Comparison of ENCODE assay signal across 17 mouse cellular contexts in the genomic region with DNA sequence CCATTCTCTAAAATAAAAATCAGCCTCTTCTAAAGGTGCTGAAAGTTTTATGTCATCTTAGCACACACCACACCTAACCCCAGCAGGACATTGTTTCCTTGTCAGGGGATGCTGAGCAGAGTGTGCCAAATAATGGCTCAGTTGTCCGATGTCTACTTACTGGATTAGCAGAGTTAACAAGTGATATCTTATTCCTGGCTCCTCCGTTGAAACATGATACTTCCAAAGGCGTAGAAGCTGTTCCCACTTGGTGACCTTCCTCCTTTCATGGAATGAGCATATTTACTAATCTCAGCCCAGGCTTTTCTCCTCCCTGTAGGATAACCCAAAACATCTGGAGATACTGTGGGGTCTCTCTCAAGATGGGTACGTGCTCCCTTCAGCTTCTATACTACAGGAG.
DNase-seq lines count a peak whose midpoint lies in the region; ATAC-seq and TF ChIP-seq lines count a peak whose summit lies in the region.
"Had no signal": no experiment of that assay in that cellular context is flagged by ENCODE, and none has a peak within 500 bp of the region (broad histone marks: within the 10 kb centered on the region; RNA-seq: fewer than 3 reads in every experiment).

No protein-coding gene starts in this region.

- no peak for TF ChIP-seq POLR2A in testis, adult 2 months (IDR thresholded peaks at IDR 0.05; ENCODE audit: control insufficient read depth, low read depth, low read length)

- H3K9me3 ChIP-seq in embryonic facial prominence, embryonic 12.5 days, result no peaks in the 10 kb centered on the region
- H3K9me3 ChIP-seq: embryonic facial prominence, embryonic 13.5 days; lung, embryonic 15.5 days; megakaryocyte, embryonic 14.5 days had no signal

- H3K9ac ChIP-seq in embryonic facial prominence, embryonic 12.5 days, result no peak overlapping the region
- H3K9ac ChIP-seq: embryonic facial prominence, embryonic 13.5 days; lung, embryonic 15.5 days had no signal

- peak overlapping the region; percentile 33 for H3K27ac ChIP-seq in testis, adult 2 months (ENCODE audit: control insufficient read depth, insufficient read depth, low read depth, low read length)
- H3K27ac ChIP-seq in embryonic facial prominence, embryonic 12.5 days, result 0 out of 2 replicates have a peak overlapping the region, but pooled peaks have one; percentile 24
- H3K27ac ChIP-seq: hindbrain, postnatal 0 days; lung, embryonic 15.5 days had no signal

- no peaks in the 10 kb centered on the region for H3K27me3 ChIP-seq in testis, adult 2 months (ENCODE audit: control insufficient read depth, insufficient read depth, low read length)
- no peaks in the 10 kb centered on the region for H3K27me3 ChIP-seq in embryonic facial prominence, embryonic 12.5 days
- H3K27me3 ChIP-seq: embryonic facial prominence, embryonic 13.5 days; lung, embryonic 15.5 days had no signal

- no peak overlapping the region for H3K4me3 ChIP-seq in testis, adult 2 months (ENCODE audit: control insufficient read depth, low read depth, low read length)
- no peak overlapping the region for H3K4me3 ChIP-seq in embryonic facial prominence, embryonic 12.5 days
- H3K4me3 ChIP-seq: embryonic facial prominence, embryonic 13.5 days; lung, embryonic 15.5 days; megakaryocyte, embryonic 14.5 days had no signal

- ATAC-seq in embryonic facial prominence, embryonic 12.5 days (ENCODE audit: insufficient number of reproducible peaks, insufficient read depth, low FRiP score, low TSS enrichment), result no peak
- ATAC-seq in megakaryocyte, adult 5-6 weeks (ENCODE audit: poor library complexity, severe bottlenecking), result no peak
- ATAC-seq: hindbrain, postnatal 0 days; midbrain, embryonic 16.5 days had no signal

- H3K4me1 ChIP-seq in testis, adult 2 months (ENCODE audit: control insufficient read depth, insufficient read depth, low read length), result no peaks in the 10 kb centered on the region
- peaks cover 33% of the 10 kb centered on the region for H3K4me1 ChIP-seq in embryonic facial prominence, embryonic 12.5 days
- H3K4me1 ChIP-seq: megakaryocyte, embryonic 14.5 days had no signal

- intact Hi-C loops in heart, postnatal 14 days (cut with DNase I), result no loop called here

- 10% methylated on average over 4 of the region's 4 CpGs for WGBS in embryonic facial prominence, embryonic 12.5 days

- no peaks in the 10 kb centered on the region for H3K36me3 ChIP-seq in testis, adult 2 months (ENCODE audit: control insufficient read depth, insufficient read depth, low read length)
- H3K36me3 ChIP-seq in embryonic facial prominence, embryonic 12.5 days, result no peaks in the 10 kb centered on the region
- H3K36me3 ChIP-seq: embryonic facial prominence, embryonic 13.5 days; lung, embryonic 15.5 days had no signal

- TF ChIP-seq CTCF in testis, adult 2 months (IDR thresholded peaks at IDR 0.05; ENCODE audit: control insufficient read depth, insufficient read depth, insufficient replicate concordance, low read depth, low read length), result no peak

- DNase-seq in heart, adult 8-10 months (ENCODE audit: low spot score), result peak; percentile 48
- DNase-seq in heart, postnatal 14 days, result no peak
- DNase-seq in testis, postnatal 10 days (ENCODE audit: low spot score), result no peak
- no peak for DNase-seq in thymus, postnatal 25 days
- DNase-seq in spleen, adult 18-20 months, result no peak
- DNase-seq: cerebellum, adult 9-11 months; kidney, adult 18-20 months; right cerebral cortex, adult 18-20 months had no signal

- no peak overlapping the region for H3K4me2 ChIP-seq in embryonic facial prominence, embryonic 12.5 days (replicated peaks)
- H3K4me2 ChIP-seq: embryonic facial prominence, embryonic 13.5 days; liver, embryonic 11.5 days; lung, embryonic 15.5 days had no signal
